18 mouse cellular contexts compared by ENCODE assay signal in the genomic region with DNA sequence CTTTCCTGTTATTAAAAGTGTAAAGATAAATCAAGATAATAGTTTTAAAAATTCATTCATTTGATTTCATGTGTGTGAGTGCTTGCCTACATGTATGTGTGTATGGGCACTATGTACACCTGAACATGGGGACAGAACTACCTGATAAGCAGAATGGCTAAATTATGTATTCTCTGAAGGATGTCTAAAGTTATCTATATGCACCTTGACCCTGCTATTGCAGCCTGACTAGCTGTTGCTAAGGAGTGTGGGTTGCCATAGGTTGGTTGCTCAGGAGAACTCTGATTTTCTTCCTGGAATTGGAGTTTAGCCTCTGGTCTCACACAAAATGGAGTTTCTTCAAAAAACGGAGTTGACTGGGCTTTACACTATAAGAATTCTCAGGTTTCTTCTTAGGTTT.
DNase-seq lines count a peak whose midpoint lies in the region; ATAC-seq lines count a peak whose summit lies in the region.
"Had no signal": no experiment of that assay in that cellular context is flagged by ENCODE, and none has a peak within 500 bp of the region (broad histone marks: within the 10 kb centered on the region; RNA-seq: fewer than 3 reads in every experiment).

No protein-coding gene starts in this region.

- no peak overlapping the region for H3K4me2 ChIP-seq in hindbrain, embryonic 12.5 days (replicated peaks)
- H3K4me2 ChIP-seq in midbrain, embryonic 13.5 days (replicated peaks), result 0 out of 2 replicates have a peak overlapping the region, but pooled peaks have one; percentile 40
- H3K4me2 ChIP-seq in kidney, embryonic 16.5 days (replicated peaks; ENCODE audit: low read depth, low read length), result no peak overlapping the region
- H3K4me2 ChIP-seq: limb, embryonic 13.5 days had no signal

- H3K4me1 ChIP-seq in embryonic facial prominence, embryonic 10.5 days, result peaks cover 21% of the 10 kb centered on the region
- H3K4me1 ChIP-seq in hindbrain, embryonic 12.5 days, result peaks cover 20% of the 10 kb centered on the region
- peaks cover 33% of the 10 kb centered on the region for H3K4me1 ChIP-seq in midbrain, embryonic 13.5 days (replicated peaks)
- H3K4me1 ChIP-seq in kidney, embryonic 16.5 days (ENCODE audit: insufficient read depth, low read length), result peaks cover 5% of the 10 kb centered on the region; the same call in 1 of the 2 replicates
- H3K4me1 ChIP-seq: kidney, embryonic 15.5 days; megakaryocyte, embryonic 14.5 days had no signal

- no peaks in the 10 kb centered on the region for H3K27me3 ChIP-seq in embryonic facial prominence, embryonic 10.5 days (replicated peaks; ENCODE audit: low read depth, poor library complexity, severe bottlenecking)
- no peaks in the 10 kb centered on the region for H3K27me3 ChIP-seq in hindbrain, embryonic 12.5 days
- H3K27me3 ChIP-seq in midbrain, embryonic 13.5 days, result no peaks in the 10 kb centered on the region
- H3K27me3 ChIP-seq in kidney, embryonic 16.5 days (ENCODE audit: insufficient read depth, low read length), result no peaks in the 10 kb centered on the region
- H3K27me3 ChIP-seq: kidney, embryonic 15.5 days; limb, embryonic 13.5 days; megakaryocyte, embryonic 14.5 days had no signal

- peak; percentile 9 for DNase-seq in embryo, embryonic 10 days (ENCODE audit: low spot score)
- DNase-seq in embryo, embryonic 11 days, result no peak
- DNase-seq in embryonic facial prominence, embryonic 10.5 days (ENCODE audit: low spot score), result no peak
- no peak for DNase-seq in frontal cortex, postnatal 14 days (ENCODE audit: low spot score in 2 of 2)
- DNase-seq in spleen, postnatal 10 days (ENCODE audit: low spot score in 2 of 2), result no peak
- DNase-seq: adrenal gland, adult 2 months; cerebellum, adult 9-11 months; gastrocnemius, postnatal 25 days; thymus, postnatal 4 days had no signal

- H3K36me3 ChIP-seq in embryonic facial prominence, embryonic 10.5 days (replicated peaks), result no peaks in the 10 kb centered on the region
- H3K36me3 ChIP-seq in hindbrain, embryonic 12.5 days, result no peaks in the 10 kb centered on the region
- H3K36me3 ChIP-seq in midbrain, embryonic 13.5 days, result no peaks in the 10 kb centered on the region
- no peaks in the 10 kb centered on the region for H3K36me3 ChIP-seq in kidney, embryonic 16.5 days (ENCODE audit: insufficient read depth, low read length)
- H3K36me3 ChIP-seq: kidney, embryonic 15.5 days; limb, embryonic 13.5 days had no signal

- no peak overlapping the region for H3K9ac ChIP-seq in hindbrain, embryonic 12.5 days
- H3K9ac ChIP-seq in midbrain, embryonic 13.5 days (replicated peaks), result no peak overlapping the region
- H3K9ac ChIP-seq in kidney, embryonic 16.5 days (replicated peaks; ENCODE audit: low read length), result no peak overlapping the region
- H3K9ac ChIP-seq: kidney, embryonic 15.5 days; limb, embryonic 13.5 days; liver, embryonic 14.5 days had no signal

- 10% methylated on average over 1 of the region's 1 CpGs for WGBS in embryonic facial prominence, embryonic 10.5 days
- 8% methylated on average over 1 of the region's 1 CpGs for WGBS in hindbrain, embryonic 12.5 days
- 0% methylated on average over 1 of the region's 1 CpGs for WGBS in midbrain, embryonic 13.5 days
- WGBS in kidney, embryonic 16.5 days, result 21% methylated on average over 1 of the region's 1 CpGs

- peak; percentile 4; the same call in 1 of the 2 replicates for ATAC-seq in hindbrain, embryonic 12.5 days (ENCODE audit: low FRiP score)
- 0 out of 2 replicates have a peak, but pooled peaks have one; percentile 28 for ATAC-seq in midbrain, embryonic 13.5 days
- ATAC-seq in kidney, embryonic 16.5 days (ENCODE audit: low FRiP score, low TSS enrichment), result no peak
- ATAC-seq: CD4-positive, CD25-positive, alpha-beta regulatory T cell, adult 4 months had no signal

- no peaks in the 10 kb centered on the region for H3K9me3 ChIP-seq in embryonic facial prominence, embryonic 10.5 days
- no peaks in the 10 kb centered on the region for H3K9me3 ChIP-seq in hindbrain, embryonic 12.5 days (replicated peaks)
- no peaks in the 10 kb centered on the region for H3K9me3 ChIP-seq in midbrain, embryonic 13.5 days
- H3K9me3 ChIP-seq in kidney, embryonic 16.5 days (ENCODE audit: low read length), result no peaks in the 10 kb centered on the region
- H3K9me3 ChIP-seq: kidney, embryonic 15.5 days; limb, embryonic 13.5 days had no signal

- H3K27ac ChIP-seq in embryonic facial prominence, embryonic 10.5 days (replicated peaks), result peak overlapping the region; percentile 48
- peak overlapping the region; percentile 89 for H3K27ac ChIP-seq in hindbrain, embryonic 12.5 days
- peak overlapping the region; percentile 82 for H3K27ac ChIP-seq in midbrain, embryonic 13.5 days
- H3K27ac ChIP-seq in kidney, embryonic 16.5 days (ENCODE audit: low read length), result no peak overlapping the region
- H3K27ac ChIP-seq: kidney, embryonic 15.5 days; layer of hippocampus, adult 2 months; limb, embryonic 13.5 days; liver, embryonic 14.5 days had no signal

- no peak overlapping the region for H3K4me3 ChIP-seq in embryonic facial prominence, embryonic 10.5 days
- H3K4me3 ChIP-seq in hindbrain, embryonic 12.5 days, result no peak overlapping the region
- no peak overlapping the region for H3K4me3 ChIP-seq in midbrain, embryonic 13.5 days (replicated peaks)
- no peak overlapping the region for H3K4me3 ChIP-seq in kidney, embryonic 16.5 days (ENCODE audit: low read length)
- H3K4me3 ChIP-seq: kidney, embryonic 15.5 days; layer of hippocampus, adult 2 months; limb, embryonic 13.5 days; megakaryocyte, embryonic 14.5 days had no signal
